Mouse (Mus musculus) spleen, adult 2 months (tissue): ENCODE measurements around the gene Tmem33.

ENCODE experiments used
- CTCF ChIP-seq: fragments of 200-500 bp; IDR thresholded peaks from 2 replicates; pipeline ENCODE4 v1.5.1; 2011; ENCODE audit warnings: mild to moderate bottlenecking, inconsistent platforms; ENCODE audit not compliant: insufficient read depth, insufficient read length, insufficient replicate concordance; ENCODE audit errors: extremely low read depth
- POLR2A ChIP-seq: fragments of 200-500 bp; IDR thresholded peaks from 2 replicates; pipeline ENCODE4 v1.6.1; 2011; ENCODE audit warnings: low read depth, low read length, inconsistent platforms

- TF ChIP-seq POLR2A (no peak), CTCF (no peak)
Observed at GRCm38 (mm10) chr5:67260159-67260530, 220 bp upstream of the Tmem33 start.
